Mouse (Mus musculus) layer of hippocampus, postnatal 10 days (tissue): Measurements from ENCODE around the gene Ckmt2. TPM values are rescaled to one million over a fixed set of nuclear protein-coding genes. Genes with fewer than 3 reads are reported as not detected.

Experiments used
- DNase-seq, 2 experiments: peaks; one replicate each; pipeline ENCODE4 v3.0.0; 2021; ENCODE audit warnings: low spot score in 2 of 2
- long read RNA-seq: library from polyadenylated mRNA; stranded (forward); transcript quantifications from one replicate; pipeline ENCODE4 v2.0.0, GENCODE M21; 2023
- total RNA-seq, 2 experiments: library from RNA; stranded (reverse); gene quantifications; 2 replicates each; pipeline ENCODE4 v1.2.3; 2021

Gene Ckmt2
- under 1 TPM; 0.38 to 0.48 TPM for total RNA-seq
- long read RNA-seq, partial matches to known transcripts, result 0 of 1 reads
- long read RNA-seq, other reads (novel, unspliced or antisense), result 1 of 1 reads

DNA sequence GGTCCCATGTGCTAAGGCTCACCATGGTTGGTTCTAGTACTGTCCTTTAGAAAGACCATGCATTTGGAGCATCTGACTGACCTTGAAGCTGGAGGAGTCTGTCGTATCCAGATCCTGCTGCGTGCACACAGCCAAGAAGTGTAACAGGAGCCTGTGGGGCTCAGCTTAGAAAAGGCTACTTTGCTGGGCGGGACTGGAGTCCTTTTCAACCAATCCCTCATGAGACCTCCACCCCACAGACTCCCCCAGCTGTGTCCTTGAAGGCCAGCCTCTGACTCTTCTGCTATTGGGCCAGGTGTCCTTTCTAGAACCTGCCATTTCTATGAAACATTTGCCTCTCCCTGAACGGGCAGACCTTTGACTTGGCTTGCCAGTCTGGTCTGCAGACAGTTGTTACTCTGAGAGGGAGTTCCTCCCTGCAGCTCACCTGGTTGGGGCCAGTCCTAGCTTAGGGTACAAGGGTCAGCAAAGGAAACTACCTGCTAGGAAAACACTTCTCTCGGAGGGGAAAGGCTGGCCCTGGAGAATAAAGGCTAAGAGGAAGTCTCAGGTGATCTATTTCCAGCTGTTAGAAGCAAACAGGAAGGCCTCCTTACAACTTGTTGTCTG lies at the start of gene Ckmt2:
Gene Ckmt2, minus strand, starts transcription at position 145 of the 609 bp plus-strand sequence.
- no peak for DNase-seq

DNA sequence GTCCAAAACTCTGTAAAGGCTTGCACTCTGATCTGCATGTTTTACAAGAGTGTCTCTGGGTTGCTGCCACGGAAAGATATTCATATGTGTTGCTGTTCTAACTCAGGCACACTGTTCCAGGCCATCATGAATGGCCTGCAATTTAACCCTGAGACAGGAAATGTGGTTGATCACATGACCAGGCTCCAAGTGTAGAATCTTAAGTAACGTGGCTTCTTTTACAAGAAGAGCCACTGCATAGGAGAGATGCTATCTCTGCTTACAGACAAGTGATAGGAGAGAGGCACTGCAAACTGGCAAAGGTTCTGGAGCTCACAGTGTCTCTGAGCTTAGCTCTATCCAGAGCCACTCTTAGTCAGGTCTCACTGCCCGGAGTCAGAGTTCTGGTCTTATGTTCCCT lies 44.3 kb upstream of the Ckmt2 start:
- DNase-seq, result no peak

DNA sequence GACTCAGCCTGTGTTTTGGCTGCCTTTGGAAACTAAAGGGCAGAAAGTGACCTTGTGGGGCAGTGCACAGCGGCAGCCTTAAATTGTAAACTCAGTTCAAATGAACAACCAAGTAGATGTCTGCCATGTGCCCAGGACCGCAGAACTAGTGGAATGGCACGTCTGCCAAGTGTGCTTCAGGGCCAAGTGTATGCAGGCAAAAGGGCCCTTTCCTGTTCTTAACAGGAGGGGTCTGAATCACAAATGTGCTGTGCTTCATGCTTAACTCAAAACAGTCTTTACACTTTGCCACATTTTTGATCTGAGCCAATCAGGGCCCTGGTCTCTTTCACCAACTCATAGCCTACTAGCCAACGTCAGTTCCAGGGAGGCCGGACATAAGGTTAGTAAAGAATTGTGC lies 42.1 kb upstream of the Ckmt2 start:
- DNase-seq, result no peak

DNA sequence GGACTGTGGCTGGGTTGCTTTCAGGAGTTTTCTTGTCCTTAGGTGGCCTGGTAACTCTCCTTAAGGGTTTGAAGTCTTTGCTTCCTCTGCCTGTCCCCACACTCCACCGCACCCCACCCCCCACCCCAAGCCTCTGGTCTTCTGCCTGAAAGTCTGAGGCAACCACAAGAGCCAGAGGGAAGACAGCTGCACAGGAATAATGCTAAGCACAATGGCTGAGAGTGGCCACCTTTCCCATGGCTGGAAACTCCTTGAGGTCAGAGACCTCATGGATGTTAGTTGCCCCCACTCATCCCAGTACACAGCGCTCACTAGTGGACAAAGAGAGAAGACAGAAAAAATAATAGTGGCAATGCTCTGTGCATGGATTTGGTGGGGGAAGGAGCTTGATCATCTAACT lies 41.1 kb upstream of the Ckmt2 start:
- no peak for DNase-seq

DNA sequence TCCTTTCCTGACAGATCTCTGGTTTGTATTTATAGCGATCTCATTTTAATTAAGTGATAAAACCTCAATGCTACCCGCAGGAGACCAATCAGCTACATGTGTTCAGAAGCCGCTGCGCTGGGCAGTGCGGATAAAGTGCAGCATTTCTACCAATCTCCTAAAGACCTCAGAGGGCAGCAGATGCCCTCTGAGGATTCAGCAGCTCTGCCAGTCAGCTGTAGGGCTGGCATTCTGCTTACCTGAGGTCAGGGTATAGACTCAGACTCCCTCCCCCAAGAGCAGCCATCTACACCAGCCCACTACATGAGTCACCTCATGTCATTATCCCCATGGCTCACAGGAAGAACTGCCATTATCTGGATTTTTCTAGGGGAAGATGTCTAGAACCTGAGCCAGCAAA lies 39.6 kb upstream of the Ckmt2 start:
- DNase-seq, result no peak

DNA sequence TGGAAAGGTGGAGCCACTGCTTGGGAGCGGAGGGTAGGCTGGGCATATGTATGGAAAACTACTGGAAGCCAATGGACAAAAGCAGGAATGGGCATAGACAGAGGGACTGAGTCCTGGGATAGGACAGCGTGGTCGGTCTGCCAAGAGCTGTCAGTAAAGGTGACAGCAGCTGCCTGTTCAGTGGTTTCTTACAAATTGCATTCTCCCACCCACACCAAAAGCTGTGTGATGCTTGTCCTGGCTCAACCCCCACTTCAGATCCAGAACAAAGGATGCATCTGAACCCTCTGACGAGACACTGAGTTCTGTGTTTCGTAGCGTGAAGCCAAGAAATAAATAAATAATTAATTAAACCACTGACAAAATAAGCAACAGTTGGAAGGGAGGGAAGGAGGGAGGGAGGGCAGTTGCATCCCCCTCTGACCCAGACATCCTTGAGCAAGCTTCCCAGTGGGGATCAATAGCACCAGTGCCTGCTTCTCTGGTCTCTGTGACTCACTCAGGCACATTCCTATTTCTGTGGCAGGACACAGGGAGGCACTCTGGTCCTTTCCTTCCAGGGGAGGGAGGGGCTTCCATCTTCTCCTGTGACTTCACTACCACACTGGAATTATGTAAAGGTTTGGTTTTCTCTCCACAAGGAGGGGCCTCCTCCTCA lies 39.0 kb upstream of the Ckmt2 start:
- peak; percentile 46 to 60 for DNase-seq

DNA sequence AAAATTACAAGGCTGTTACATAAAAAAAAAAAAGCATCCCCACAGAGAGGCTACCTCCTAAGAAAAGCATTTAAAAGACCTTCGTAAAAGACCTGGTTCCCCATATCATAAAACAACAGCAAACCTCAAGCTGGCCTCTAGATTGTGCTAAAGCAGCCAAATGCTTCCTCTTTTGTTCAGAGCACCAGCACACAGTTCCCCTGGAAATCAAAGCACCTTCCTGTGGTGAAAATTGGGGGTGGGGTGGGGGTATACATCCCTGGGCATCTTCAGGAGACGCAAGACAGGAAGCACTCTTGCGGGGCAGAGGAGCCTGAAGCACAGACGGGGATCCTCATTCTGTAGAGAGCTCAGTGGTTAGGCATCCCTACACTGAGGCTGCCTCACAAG lies 38.5 kb upstream of the Ckmt2 start:
- no peak for DNase-seq

DNA sequence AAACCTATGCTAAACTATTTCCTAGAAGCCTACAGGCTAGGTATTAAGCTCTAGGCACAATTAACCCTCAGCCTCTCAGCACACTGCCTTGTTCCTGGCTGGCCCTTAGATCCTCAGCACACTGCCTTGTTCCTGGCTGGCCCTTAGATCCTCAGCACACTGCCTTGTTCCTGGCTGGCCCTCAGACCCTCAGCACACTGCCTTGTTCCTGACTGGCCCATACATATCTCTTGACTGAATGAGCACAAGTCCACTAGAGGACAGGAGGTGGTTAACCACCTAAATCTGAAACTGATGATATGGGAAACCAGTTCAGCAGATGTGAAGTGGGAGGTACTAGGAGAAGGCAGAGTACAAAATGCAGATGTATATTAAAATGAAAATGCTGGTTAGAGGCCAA lies 35.0 kb upstream of the Ckmt2 start:
- DNase-seq, result no peak

DNA sequence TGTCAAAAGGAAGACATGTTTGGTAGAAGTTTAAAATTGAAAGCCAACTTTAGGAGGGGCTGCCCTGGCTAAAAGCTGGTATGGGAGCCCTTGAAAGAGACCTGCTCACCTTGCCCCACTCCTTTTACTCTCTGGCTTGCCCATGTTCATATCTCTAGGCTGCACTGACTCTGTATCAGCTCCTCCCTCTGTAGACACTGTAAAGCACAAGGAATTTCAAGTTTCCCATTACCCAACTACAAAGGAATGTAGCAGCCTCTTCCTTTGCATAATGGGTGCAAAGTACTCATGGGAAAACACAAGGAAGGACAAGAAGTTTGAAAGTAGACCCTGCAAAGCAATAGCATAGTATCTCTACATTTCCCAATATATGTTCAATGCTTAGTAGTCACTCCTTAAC lies 34.5 kb upstream of the Ckmt2 start:
- no peak for DNase-seq

DNA sequence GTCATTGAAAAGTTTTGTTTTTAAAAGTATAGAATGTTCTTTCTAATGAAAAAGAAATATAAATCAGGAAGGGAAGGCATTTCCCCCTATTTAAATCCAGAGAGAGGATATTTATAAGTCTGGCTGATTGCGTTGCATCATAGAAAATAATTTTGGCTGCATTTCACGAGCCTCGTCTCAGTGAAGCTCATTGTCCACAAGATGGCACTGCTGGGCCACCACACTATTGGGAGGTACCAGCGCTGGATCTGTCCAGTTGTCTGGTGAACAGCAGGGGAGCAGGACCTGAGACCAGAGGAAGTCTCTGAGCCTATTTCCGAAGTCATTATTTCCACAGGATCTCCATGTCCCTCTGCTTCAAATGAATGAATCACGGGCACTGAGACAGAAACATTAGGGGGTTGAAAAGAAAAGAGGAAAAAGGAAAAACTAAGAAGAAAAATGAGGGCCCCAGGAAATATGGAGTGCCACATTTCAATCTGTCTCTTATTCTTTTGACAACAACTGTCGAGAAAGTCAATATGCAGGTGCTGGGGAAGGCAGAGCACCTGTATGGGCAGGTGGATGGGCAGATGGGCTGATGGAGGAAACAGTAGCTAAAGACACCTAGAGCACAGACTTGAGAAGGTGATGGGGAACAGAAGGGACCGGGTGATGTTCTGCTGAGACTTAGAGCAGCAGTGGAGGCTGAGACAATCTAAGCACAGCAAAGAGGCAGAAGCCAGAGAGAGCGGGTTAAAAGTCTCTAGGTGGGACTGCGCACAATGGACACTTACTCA lies 31.7 kb upstream of the Ckmt2 start:
- peak; percentile 85 to 86 for DNase-seq

DNA sequence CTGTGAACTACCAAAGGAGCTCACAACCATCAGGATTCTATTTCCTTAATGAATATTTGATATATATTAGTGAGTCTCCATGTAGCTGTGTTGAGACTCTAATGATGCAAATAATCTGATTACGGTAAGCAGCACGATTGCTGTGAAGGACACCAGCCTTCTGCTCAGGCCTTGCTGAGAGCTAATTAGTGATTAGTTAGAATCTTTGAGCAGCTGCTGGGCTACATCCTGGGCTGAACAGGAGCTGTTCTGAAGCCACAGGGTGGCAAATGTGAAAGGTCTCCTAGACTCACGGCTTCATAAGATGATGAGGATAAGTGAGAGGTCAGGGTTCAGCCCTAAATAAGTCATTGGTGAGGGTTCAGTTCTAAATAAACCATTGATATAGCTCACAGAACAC lies 29.7 kb upstream of the Ckmt2 start:
- DNase-seq, result no peak

DNA sequence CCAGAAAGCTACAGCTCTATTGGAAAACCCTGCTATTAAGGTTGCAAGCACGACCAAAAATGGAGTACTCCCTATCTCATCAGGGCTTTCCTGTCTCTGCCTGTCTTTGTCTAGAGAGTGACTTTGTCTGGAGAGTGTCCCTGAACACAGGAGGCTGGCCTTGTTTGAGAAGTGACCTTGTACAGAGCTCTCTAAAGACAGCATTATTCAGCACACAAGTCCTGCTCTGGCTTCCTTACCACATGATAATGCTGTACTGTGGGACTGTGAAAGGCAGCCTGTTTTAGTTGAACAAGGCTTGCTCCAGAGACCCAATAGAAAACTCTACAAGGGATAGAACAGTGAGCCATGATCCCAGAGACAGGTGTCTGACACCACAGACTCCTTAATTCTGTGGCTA lies 19.8 kb upstream of the Ckmt2 start:
- DNase-seq, result no peak

DNA sequence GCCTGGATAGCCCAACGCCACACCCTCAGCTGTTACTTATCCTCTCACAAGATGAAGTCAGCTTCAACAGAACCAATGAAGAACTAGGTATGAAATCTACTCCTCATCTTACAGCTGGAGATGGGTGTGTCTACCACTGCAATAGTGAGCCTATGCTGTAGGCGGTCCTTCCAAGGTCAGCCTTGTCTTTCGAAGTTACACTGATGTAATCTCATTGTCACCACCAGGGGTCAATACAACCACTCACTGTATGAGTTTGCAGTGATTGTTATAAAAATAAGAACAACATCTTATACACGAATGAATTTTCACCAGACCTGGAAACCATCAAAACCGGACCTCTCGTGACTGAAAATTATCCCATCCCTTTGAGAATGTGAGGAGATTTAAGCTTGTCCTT lies 16.4 kb upstream of the Ckmt2 start:
- no peak for DNase-seq

DNA sequence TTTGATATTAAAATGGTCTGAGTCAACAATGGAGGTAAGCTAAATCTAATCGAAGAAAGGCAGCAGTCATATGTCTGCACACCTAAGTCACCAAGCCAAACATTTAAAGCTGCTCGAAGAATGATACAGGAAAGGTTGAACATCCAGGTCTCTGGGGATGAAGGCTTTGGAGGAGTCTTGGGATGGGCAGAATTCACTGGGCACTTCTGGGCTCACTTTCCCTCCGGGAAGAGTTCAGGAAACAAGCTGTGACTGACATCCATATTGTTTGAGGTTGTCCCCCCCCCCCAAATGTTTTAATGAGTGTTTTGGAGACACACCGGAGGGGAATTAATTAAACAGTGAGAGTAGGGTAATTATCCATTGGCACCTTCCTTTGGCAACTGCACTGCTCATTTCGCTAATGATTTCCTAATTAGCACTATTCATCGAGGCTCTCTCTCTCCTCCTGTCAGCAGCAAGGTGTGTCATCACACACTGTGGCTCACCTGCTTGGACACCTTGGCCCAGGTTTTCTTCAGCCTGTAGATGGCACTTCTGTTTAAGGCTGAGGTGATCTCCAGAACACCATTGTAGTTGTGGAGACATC lies 13.4 kb upstream of the Ckmt2 start:
- no peak for DNase-seq

DNA sequence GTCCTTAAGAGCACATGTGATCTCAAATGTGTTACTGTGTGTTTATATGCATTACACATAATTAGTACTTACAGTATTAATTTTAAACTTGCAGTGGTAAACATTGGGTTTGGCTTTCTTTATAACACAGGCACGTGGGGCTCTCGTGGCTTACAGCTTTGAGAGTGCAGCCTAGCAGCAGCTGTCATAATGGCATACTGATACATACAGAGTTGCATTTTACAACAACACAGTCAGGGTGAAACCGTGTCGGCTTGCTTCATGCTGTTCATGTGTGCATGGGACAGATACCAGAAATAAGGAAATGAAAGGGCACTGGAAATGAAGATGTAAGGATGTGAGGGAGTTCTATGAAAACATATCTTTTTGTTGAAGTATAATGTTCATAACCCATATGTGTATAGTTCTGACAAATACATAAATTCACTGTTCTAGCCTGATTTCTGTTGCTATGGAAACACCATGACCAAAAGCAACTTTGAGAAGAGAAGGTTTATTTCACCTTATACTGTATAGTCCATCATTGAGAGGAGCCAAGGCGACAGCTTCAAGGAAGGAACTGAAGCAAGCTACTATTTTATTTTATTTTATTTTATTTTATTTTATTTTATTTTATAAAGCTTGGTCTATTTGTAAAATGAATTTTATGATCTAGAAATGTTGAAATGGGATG lies 8.2 kb upstream of the Ckmt2 start:
- no peak for DNase-seq

DNA sequence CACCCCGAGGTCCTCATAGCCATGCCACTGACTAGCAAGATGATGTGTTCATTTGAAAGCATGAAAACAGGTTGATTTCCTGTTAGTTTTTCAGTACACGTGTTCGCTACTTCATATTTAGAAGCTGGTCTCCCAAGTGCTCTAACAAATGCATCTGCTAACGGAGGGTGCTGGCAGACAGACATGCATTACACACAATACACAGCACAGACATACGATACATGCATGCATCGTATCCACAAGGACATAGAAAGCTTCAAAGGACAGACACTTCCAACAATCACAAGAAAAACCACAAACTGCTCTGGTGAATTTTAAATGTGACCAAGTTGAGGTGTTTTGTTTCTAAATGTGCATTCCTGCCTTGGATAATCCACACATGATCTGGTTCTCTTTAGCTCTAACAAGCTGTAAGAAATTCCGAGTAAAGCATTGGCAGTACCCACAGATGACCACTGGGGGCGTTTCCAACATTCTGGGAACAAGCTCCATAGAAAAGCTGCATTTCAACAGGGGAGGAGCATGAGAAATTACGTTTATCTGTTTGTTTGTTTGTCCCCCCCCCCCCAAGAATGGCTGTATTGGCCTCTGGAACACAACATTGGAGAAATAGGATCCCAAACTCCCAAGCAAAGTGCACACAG lies 5.3 kb upstream of the Ckmt2 start:
- peak; percentile 72 to 78 for DNase-seq

DNA sequence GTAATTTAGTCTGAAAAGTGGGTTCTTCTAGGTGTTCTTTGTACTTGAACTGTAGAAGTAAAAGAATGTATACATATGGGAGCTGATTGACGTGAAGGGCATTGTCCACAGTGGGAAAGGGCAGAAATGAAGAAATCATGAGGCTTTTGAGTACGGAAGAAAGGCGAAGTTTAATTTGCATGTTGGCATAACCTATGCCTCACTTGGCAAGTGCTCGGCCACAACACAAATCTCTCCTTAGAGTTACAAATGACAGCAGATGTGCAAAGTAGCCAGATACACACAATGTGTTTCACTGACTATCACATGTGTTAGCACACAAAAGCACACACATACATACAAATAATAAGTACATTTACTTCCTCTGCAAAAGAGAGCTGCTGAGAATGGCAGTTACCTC lies 3.6 kb upstream of the Ckmt2 start:
- no peak for DNase-seq

DNA sequence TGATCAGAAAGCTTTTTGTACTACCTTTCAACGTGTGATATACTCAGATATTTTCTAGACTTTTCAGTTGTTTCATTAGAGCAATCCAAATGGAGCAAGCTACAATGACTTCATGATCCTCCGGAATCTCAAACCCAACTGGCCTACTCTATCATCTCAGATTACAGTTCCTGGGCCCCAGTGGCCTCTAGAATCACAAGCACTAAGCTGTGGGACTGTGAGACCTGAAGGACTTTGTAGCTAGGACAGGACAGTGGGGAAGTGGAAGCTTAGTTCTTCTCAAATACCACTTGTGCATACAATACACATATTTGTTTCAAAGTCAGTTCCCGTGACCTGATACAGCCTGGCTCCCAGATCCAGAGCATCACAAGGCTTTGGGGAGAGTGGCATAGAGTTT lies 1.3 kb upstream of the Ckmt2 start:
- no peak for DNase-seq

DNA sequence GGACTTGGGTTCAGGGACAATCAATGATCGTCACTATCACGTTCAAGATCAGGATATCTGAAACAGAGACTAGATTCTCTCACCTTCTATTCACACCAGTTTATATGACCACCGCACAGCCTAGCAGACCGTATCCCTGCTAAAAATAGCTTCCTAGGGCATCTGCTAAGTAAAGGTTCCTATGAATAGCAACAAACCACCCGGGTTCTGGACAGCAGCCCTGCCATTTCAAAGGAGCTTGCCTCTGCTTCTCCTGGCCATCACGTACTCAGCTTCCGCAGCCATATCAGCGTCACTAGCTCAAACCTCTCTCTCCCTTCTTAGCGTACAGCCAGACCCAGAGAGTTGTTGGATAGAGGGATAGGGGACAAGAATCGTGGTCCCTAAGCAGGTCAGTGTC lies 665 bp upstream of the Ckmt2 start:
- no peak for DNase-seq

DNA sequence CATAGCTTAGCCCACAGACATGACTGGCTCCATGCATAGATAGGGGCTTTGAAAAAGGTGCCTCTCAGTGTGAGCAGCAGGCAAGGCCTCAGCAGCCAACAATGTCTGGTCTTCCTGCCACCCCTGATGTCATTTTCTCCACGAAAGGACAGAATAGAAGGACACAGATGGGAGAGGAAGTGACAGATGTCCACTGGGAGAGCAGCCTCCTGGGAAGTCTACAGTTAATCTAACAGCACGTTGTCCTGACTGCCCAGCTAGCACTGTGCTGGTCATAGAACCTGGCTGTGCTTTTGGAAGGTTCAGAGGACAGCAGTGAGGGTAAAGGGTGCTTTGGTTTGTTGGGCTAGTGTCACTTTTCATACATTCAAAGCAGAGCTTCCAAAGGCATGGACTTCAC lies 1.1 kb downstream of the Ckmt2 start:
- DNase-seq, result no peak

DNA sequence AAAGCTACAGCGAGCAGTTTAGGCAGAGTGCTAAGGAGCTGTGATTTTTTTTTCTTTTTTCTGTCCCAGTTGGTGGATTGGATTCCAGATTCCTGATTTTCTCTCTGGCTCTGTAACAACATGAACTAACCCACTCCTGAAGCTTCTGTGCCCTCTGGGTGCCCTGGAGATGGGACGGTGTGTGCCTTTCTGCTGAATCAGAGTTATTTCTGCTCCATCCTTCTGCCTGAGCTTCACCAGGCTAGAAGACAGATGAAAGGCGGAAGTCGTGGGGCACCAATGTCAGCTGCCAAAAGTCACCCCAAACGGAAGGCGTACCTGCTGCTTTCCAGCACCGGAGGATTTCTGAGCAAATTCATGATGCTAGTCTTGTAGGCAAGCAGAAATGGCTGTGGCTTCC lies 2.1 kb downstream of the Ckmt2 start:
- no peak for DNase-seq
